Mouse (Mus musculus): ENCODE measurements at regions not wholly inside any gene's neighbourhood (a gene's known extent, or its start where the extent isn't known, plus 50 kb on each side); places are given as distances from the start of the nearest gene placed in this dataset.

- Histone ChIP-seq H3K4me1 (ENCODE audit: control insufficient read depth, insufficient read depth, low read length) (no peaks in the 10 kb centered on the region), H3K9me3 (ENCODE audit: control insufficient read depth, low read length) (no peaks in the 10 kb centered on the region), H3K27me3 (ENCODE audit: control insufficient read depth, insufficient read depth, low read length) (no peaks in the 10 kb centered on the region), H3K36me3 (ENCODE audit: control insufficient read depth, insufficient read depth, low read length) (no peaks in the 10 kb centered on the region), H3K4me3 (ENCODE audit: low read depth, low read length) (no peak overlapping the region), H3K4me2 (no peak overlapping the region), H3K9ac (ENCODE audit: low read length) (no peak overlapping the region), H3K27ac (ENCODE audit: low read depth, low read length) (no peak overlapping the region)
- DNase-seq (ENCODE audit: low spot score, missing footprints) (peak; percentile 69), ATAC-seq (ENCODE audit: low FRiP score) (no peak)
- 80% methylated on average over 6 of the region's 6 CpGs for WGBS
Measured at GRCm38 (mm10) chr2:83340168-83340567, 304.1 kb upstream of the Zc3h15 start.
